Mouse (Mus musculus): ENCODE data around the gene Wrap53.

The Wrap53 gene

GRCm38 (mm10) chr11:69600098-69600497 is 20.0 kb upstream of the Wrap53 start:
- DNase-seq = peak in 1 of 2 experiments; percentile 23

- DNase-seq = no peak
These were observed 19.4 kb upstream of the Wrap53 start for GRCm38 (mm10) chr11:69599436-69599835.

- no peak for DNase-seq
These were observed 14.8 kb upstream of the Wrap53 start for GRCm38 (mm10) chr11:69594853-69595252.

- no peak for DNase-seq
These were observed 12.7 kb upstream of the Wrap53 start for GRCm38 (mm10) chr11:69592799-69593198.

GRCm38 (mm10) chr11:69591899-69592637 is 12.0 kb upstream of the Wrap53 start:
- DNase-seq = no peak

GRCm38 (mm10) chr11:69591424-69591823 is 11.4 kb upstream of the Wrap53 start:
- no peak for DNase-seq

- DNase-seq = no peak
These were observed 10.6 kb upstream of the Wrap53 start for GRCm38 (mm10) chr11:69590622-69591021.

- no peak for DNase-seq
These were observed 9.3 kb upstream of the Wrap53 start for GRCm38 (mm10) chr11:69589207-69589834.

GRCm38 (mm10) chr11:69585718-69586325 is 5.8 kb upstream of the Wrap53 start:
- DNase-seq = no peak

GRCm38 (mm10) chr11:69584937-69585336 is 4.9 kb upstream of the Wrap53 start:
- DNase-seq = no peak

- DNase-seq = no peak
These were observed 4.0 kb upstream of the Wrap53 start for GRCm38 (mm10) chr11:69584008-69584407.

- no peak for DNase-seq
These were observed 2.3 kb upstream of the Wrap53 start for GRCm38 (mm10) chr11:69582230-69582805.

- DNase-seq = no peak
These were observed 1.8 kb upstream of the Wrap53 start for GRCm38 (mm10) chr11:69581814-69582213.

GRCm38 (mm10) chr11:69581147-69581688 is 1.2 kb upstream of the Wrap53 start:
- peak; percentile 92 to 95 for DNase-seq

GRCm38 (mm10) chr11:69580572-69581146 is 604 bp upstream of the Wrap53 start:
- no peak for DNase-seq

GRCm38 (mm10) chr11:69579128-69580017 is 682 bp downstream of the Wrap53 start:
- peak; percentile 96 to 98 for DNase-seq

GRCm38 (mm10) chr11:69578301-69578700 is 1.8 kb downstream of the Wrap53 start:
- DNase-seq = peak in 1 of 2 experiments; percentile 15

- DNase-seq = no peak
These were observed 3.7 kb downstream of the Wrap53 start for GRCm38 (mm10) chr11:69576307-69576706.

GRCm38 (mm10) chr11:69575220-69575619 is 4.8 kb downstream of the Wrap53 start:
- no peak for DNase-seq

GRCm38 (mm10) chr11:69565131-69565530 is 14.9 kb downstream of the Wrap53 start:
- DNase-seq = no peak

GRCm38 (mm10) chr11:69564391-69564790 is 15.7 kb downstream of the Wrap53 start:
- DNase-seq = no peak

GRCm38 (mm10) chr11:69563373-69563772 is 16.7 kb downstream of the Wrap53 start:
- DNase-seq = no peak

All from lung, adult 18-20 months (tissue).